Mouse (Mus musculus) colon, adult 2 months (tissue): Measurements from ENCODE around the gene Zfp850. TPM values are rescaled to one million over a fixed set of nuclear protein-coding genes. Genes with fewer than 3 reads are reported as not detected.

Source experiments
- polyA plus RNA-seq: library from polyadenylated mRNA; depleted of rRNA; stranded (reverse); fragments of >200 nt; gene quantifications from 2 replicates; pipeline ENCODE4 v1.2.3, GENCODE M21; 2012; rRNA removed

Zfp850 gene
- 0.12 and 0.15 TPM in 2 replicates for polyA plus RNA-seq

DNA sequence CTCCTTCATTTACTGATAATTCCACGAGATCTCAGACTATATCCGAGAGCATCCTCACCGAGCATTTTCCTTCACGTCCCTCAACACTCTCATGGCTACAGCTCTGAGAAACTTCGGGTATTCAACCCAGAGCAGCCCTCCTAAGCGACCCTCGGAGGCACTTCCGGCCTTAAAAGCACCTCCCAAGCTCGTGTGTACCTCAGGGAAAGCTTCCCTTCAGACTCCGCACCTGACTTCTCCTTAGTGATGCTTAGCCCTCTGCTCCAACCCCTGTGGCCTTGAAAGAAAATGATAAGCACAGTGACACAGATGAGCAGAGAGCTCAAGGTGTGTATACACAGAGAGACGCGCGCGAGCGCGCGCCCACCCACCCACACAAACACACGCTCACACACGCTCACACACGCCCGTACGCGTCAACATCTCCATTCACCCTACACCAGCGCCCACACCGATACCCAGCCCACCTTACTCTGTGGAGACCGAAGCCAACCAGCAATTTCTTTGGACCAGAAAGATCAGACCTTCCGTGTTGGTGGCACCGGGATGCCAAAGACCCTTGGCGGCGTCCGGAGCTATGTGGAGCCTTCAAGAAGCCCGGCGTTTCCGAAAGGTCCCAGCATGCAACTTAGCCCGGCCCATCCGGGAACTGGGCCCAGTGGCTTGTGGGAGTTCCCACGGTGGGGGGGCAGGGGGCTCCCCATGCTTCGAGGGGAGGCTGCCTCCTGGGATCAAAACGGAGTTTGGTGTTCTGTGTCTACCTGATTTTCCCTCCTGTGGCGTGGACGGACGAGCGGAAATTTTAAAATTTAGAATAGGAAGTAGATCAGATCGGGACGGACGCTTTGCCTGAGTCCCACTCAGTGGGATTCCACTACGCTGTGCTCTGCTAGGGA lies at the start of gene Zfp850:
Gene Zfp850 (minus strand): TSS at position 567 of the 896 bp plus-strand sequence.

GRCm38 (mm10) chr7:28049476-28050409 lies 35.8 kb upstream of the Zfp850 start, which contains the start of gene Psmc4:
Gene Psmc4, minus strand, starts transcription at chr7:28050101.

DNA sequence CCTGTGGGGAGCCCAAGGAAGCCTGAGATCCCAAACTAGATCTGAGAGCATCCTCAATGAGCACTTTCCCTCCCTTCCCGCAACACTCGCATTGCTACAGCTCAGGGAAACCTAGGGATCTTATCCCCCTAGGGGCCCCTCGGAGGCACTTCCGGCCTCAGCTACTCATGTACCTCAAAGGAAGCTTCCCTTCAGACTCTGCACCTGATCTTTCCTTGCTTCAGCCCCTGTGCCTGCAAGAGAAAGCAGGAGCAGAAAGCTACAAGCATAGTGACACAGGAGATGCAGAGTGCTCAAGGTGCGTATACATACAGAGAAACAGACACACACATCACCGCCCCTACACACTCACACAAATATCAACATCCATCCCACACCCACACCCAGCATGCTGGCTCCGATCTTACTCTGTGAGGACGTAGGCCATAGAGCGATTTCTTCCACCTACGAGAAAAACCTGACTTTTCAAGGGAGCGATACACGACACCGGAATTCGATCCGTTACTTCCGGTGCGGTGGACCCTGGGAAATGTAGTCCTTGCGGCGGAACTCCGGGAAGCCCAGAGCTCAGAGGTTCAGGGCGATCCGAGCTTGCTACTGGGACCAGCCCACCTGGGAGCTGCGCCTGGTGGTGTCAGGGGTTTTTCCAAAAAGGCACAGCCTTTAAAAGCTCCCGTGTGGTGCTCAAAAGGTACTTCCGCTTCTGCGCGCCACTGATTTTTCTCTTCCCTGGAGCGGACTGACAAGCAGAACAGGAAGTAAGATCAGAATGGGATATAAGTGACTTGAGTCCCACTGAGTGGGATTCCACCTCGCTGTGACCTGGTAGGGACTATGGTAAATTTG lies 35.0 kb downstream of the Zfp850 start, which contains the start of gene Zfp780b:
Gene Zfp780b (minus strand): TSS at position 489 of the 846 bp plus-strand sequence.

Other genes starting within 250 kb of the Zfp850 start
- gene Zfp626, start 206.9 kb downstream of the Zfp850 start, polyA plus RNA-seq, result 0.21 and 0.61 TPM in 2 replicates
- 0.39 and 0.42 TPM in 2 replicates for gene Zfp59, start 175.5 kb downstream of the Zfp850 start, polyA plus RNA-seq
- gene Zfp607a, start 156.6 kb downstream of the Zfp850 start, polyA plus RNA-seq, result 0.20 and 0.43 TPM in 2 replicates
- gene Zfp974, start 84.7 kb downstream of the Zfp850 start, polyA plus RNA-seq, result 0.73 and 1.2 TPM in 2 replicates
- gene Zfp780b, start 34.9 kb downstream of the Zfp850 start, polyA plus RNA-seq, result 0.44 and 0.61 TPM in 2 replicates
- 82.0 and 91.9 TPM in 2 replicates for gene Psmc4, start 36.0 kb upstream of the Zfp850 start, polyA plus RNA-seq
- gene Fcgbp, start 57.1 kb upstream of the Zfp850 start, polyA plus RNA-seq, result 3,234 and 3,450 TPM in 2 replicates
- 0.41 and 0.66 TPM in 2 replicates for gene 9530053A07Rik, start 115.4 kb upstream of the Zfp850 start, polyA plus RNA-seq
- 25.7 and 29.3 TPM in 2 replicates for gene Fbl, start 155.6 kb upstream of the Zfp850 start, polyA plus RNA-seq
- gene Dyrk1b, start 165.4 kb upstream of the Zfp850 start, polyA plus RNA-seq, result 38.3 and 38.8 TPM in 2 replicates